Mouse (Mus musculus): ENCODE data around the gene Tenm2. TPM values are rescaled to one million over a fixed set of nuclear protein-coding genes. Genes with fewer than 3 reads are reported as not detected.

Tenm2 gene
- polyA plus RNA-seq, 1 experiment from 2014 or later: 3.4 TPM

GRCm38 (mm10) chr11:36090210-36090609 lies 1145.6 kb downstream of the Tenm2 start:
- Histone ChIP-seq H3K9me3 (ENCODE audit: control insufficient read depth, low read length) (no peaks in the 10 kb centered on the region), H3K4me3 (ENCODE audit: low read depth, low read length) (no peak overlapping the region), H3K4me2 (ENCODE audit: low read depth, low read length) (no peak overlapping the region), H3K27me3 (replicated peaks; ENCODE audit: control insufficient read depth, insufficient read depth, low read length) (no peaks in the 10 kb centered on the region), H3K9ac (ENCODE audit: low read depth, low read length) (no peak overlapping the region), H3K4me1 (ENCODE audit: control insufficient read depth, insufficient read depth, low read length) (no peaks in the 10 kb centered on the region), H3K27ac (replicated peaks; ENCODE audit: low read depth, low read length) (no peak overlapping the region), H3K36me3 (ENCODE audit: control insufficient read depth, insufficient read depth, low read length) (no peaks in the 10 kb centered on the region)
- peak; percentile 69 for DNase-seq (ENCODE audit: low spot score)
- WGBS: 3% methylated on average over 3 of the region's 3 CpGs
- no peak for ATAC-seq (ENCODE audit: low read depth)

- DNase-seq (ENCODE audit: low spot score): peak; percentile 18
- H3K4me2 ChIP-seq (ENCODE audit: low read depth, low read length): no peak overlapping the region
- WGBS: 44% methylated on average over 10 of the region's 10 CpGs
Observed at GRCm38 (mm10) chr11:36081399-36082053, 1154.2 kb downstream of the Tenm2 start.

GRCm38 (mm10) chr11:36080766-36081165 lies 1155.0 kb downstream of the Tenm2 start:
- no peak overlapping the region for H3K4me3 ChIP-seq (ENCODE audit: low read depth, low read length)
- no peak overlapping the region for H3K9ac ChIP-seq (ENCODE audit: low read depth, low read length)
- H3K4me2 ChIP-seq (ENCODE audit: low read depth, low read length): no peak overlapping the region
- no peaks in the 10 kb centered on the region for H3K36me3 ChIP-seq (ENCODE audit: control insufficient read depth, insufficient read depth, low read length)
- DNase-seq (ENCODE audit: low spot score): no peak
- H3K27me3 ChIP-seq (replicated peaks; ENCODE audit: control insufficient read depth, insufficient read depth, low read length): no peaks in the 10 kb centered on the region
- no peak overlapping the region for H3K27ac ChIP-seq (replicated peaks; ENCODE audit: low read depth, low read length)
- 70% methylated on average over 11 of the region's 11 CpGs for WGBS
- ATAC-seq (ENCODE audit: low read depth): no peak
- no peaks in the 10 kb centered on the region for H3K9me3 ChIP-seq (ENCODE audit: control insufficient read depth, low read length)
- no peaks in the 10 kb centered on the region for H3K4me1 ChIP-seq (ENCODE audit: control insufficient read depth, insufficient read depth, low read length)

More at GRCm38 (mm10) chr11:36081399-36082053, 1154.2 kb downstream of the Tenm2 start:
- Histone ChIP-seq H3K9ac (ENCODE audit: low read depth, low read length) (no peak overlapping the region), H3K4me3 (ENCODE audit: low read depth, low read length) (no peak overlapping the region), H3K36me3 (ENCODE audit: control insufficient read depth, insufficient read depth, low read length) (no peaks in the 10 kb centered on the region), H3K9me3 (ENCODE audit: control insufficient read depth, low read length) (no peaks in the 10 kb centered on the region), H3K27me3 (replicated peaks; ENCODE audit: control insufficient read depth, insufficient read depth, low read length) (no peaks in the 10 kb centered on the region), H3K4me1 (ENCODE audit: control insufficient read depth, insufficient read depth, low read length) (no peaks in the 10 kb centered on the region), H3K27ac (replicated peaks; ENCODE audit: low read depth, low read length) (no peak overlapping the region)
- ATAC-seq (ENCODE audit: low read depth): peak; percentile 55

- Histone ChIP-seq H3K4me1 (ENCODE audit: control insufficient read depth, insufficient read depth, low read length) (no peaks in the 10 kb centered on the region), H3K9ac (ENCODE audit: low read depth, low read length) (no peak overlapping the region), H3K4me2 (ENCODE audit: low read depth, low read length) (no peak overlapping the region), H3K27ac (replicated peaks; ENCODE audit: low read depth, low read length) (no peak overlapping the region), H3K36me3 (ENCODE audit: control insufficient read depth, insufficient read depth, low read length) (no peaks in the 10 kb centered on the region), H3K27me3 (replicated peaks; ENCODE audit: control insufficient read depth, insufficient read depth, low read length) (no peaks in the 10 kb centered on the region), H3K4me3 (ENCODE audit: low read depth, low read length) (no peak overlapping the region), H3K9me3 (ENCODE audit: control insufficient read depth, low read length) (no peaks in the 10 kb centered on the region)
- no peak for ATAC-seq (ENCODE audit: low read depth)
- DNase-seq (ENCODE audit: low spot score): no peak
- 77% methylated on average over 7 of the region's 7 CpGs for WGBS
Observed at GRCm38 (mm10) chr11:36078391-36078790, 1157.4 kb downstream of the Tenm2 start.

GRCm38 (mm10) chr11:36074015-36074567 lies 1161.7 kb downstream of the Tenm2 start:
- peak; percentile 72 for DNase-seq (ENCODE audit: low spot score)
- Histone ChIP-seq H3K4me3 (ENCODE audit: low read depth, low read length) (no peak overlapping the region), H3K4me2 (ENCODE audit: low read depth, low read length) (no peak overlapping the region), H3K9ac (ENCODE audit: low read depth, low read length) (no peak overlapping the region), H3K36me3 (ENCODE audit: control insufficient read depth, insufficient read depth, low read length) (no peaks in the 10 kb centered on the region), H3K9me3 (ENCODE audit: control insufficient read depth, low read length) (no peaks in the 10 kb centered on the region), H3K27ac (replicated peaks; ENCODE audit: low read depth, low read length) (no peak overlapping the region), H3K4me1 (ENCODE audit: control insufficient read depth, insufficient read depth, low read length) (no peaks in the 10 kb centered on the region), H3K27me3 (replicated peaks; ENCODE audit: control insufficient read depth, insufficient read depth, low read length) (no peaks in the 10 kb centered on the region)
- 0 out of 2 replicates have a peak, but pooled peaks have one; percentile 41 for ATAC-seq (ENCODE audit: low read depth)
- WGBS: 57% methylated on average over 8 of the region's 8 CpGs

- H3K4me2 ChIP-seq (ENCODE audit: low read depth, low read length): no peak overlapping the region
- ATAC-seq (ENCODE audit: low read depth): peak; percentile 18; the same call in 1 of the 2 replicates
- H3K27ac ChIP-seq (replicated peaks; ENCODE audit: low read depth, low read length): no peak overlapping the region
- 59% methylated on average over 8 of the region's 8 CpGs for WGBS
- H3K4me3 ChIP-seq (ENCODE audit: low read depth, low read length): no peak overlapping the region
- H3K9me3 ChIP-seq (ENCODE audit: control insufficient read depth, low read length): no peaks in the 10 kb centered on the region
- H3K9ac ChIP-seq (ENCODE audit: low read depth, low read length): no peak overlapping the region
- DNase-seq (ENCODE audit: low spot score): peak; percentile 40
- no peaks in the 10 kb centered on the region for H3K4me1 ChIP-seq (ENCODE audit: control insufficient read depth, insufficient read depth, low read length)
- H3K36me3 ChIP-seq (ENCODE audit: control insufficient read depth, insufficient read depth, low read length): no peaks in the 10 kb centered on the region
- no peaks in the 10 kb centered on the region for H3K27me3 ChIP-seq (replicated peaks; ENCODE audit: control insufficient read depth, insufficient read depth, low read length)
Observed at GRCm38 (mm10) chr11:36073074-36073818, 1162.5 kb downstream of the Tenm2 start.

- Histone ChIP-seq H3K27ac (replicated peaks; ENCODE audit: low read depth, low read length) (no peak overlapping the region), H3K4me2 (ENCODE audit: low read depth, low read length) (no peak overlapping the region), H3K9me3 (ENCODE audit: control insufficient read depth, low read length) (no peaks in the 10 kb centered on the region), H3K27me3 (replicated peaks; ENCODE audit: control insufficient read depth, insufficient read depth, low read length) (no peaks in the 10 kb centered on the region), H3K9ac (ENCODE audit: low read depth, low read length) (no peak overlapping the region), H3K36me3 (ENCODE audit: control insufficient read depth, insufficient read depth, low read length) (no peaks in the 10 kb centered on the region), H3K4me1 (ENCODE audit: control insufficient read depth, insufficient read depth, low read length) (no peaks in the 10 kb centered on the region), H3K4me3 (ENCODE audit: low read depth, low read length) (no peak overlapping the region)
- WGBS: 86% methylated on average over 5 of the region's 5 CpGs
- ATAC-seq (ENCODE audit: low read depth) (no peak), DNase-seq (ENCODE audit: low spot score) (no peak)
Observed at GRCm38 (mm10) chr11:36072646-36073045, 1163.1 kb downstream of the Tenm2 start.

GRCm38 (mm10) chr11:36072038-36072437 lies 1163.7 kb downstream of the Tenm2 start:
- Histone ChIP-seq H3K4me1 (ENCODE audit: control insufficient read depth, insufficient read depth, low read length) (no peaks in the 10 kb centered on the region), H3K9me3 (ENCODE audit: control insufficient read depth, low read length) (no peaks in the 10 kb centered on the region), H3K27me3 (replicated peaks; ENCODE audit: control insufficient read depth, insufficient read depth, low read length) (no peaks in the 10 kb centered on the region), H3K4me3 (ENCODE audit: low read depth, low read length) (no peak overlapping the region), H3K4me2 (ENCODE audit: low read depth, low read length) (no peak overlapping the region), H3K27ac (replicated peaks; ENCODE audit: low read depth, low read length) (no peak overlapping the region), H3K9ac (ENCODE audit: low read depth, low read length) (no peak overlapping the region), H3K36me3 (ENCODE audit: control insufficient read depth, insufficient read depth, low read length) (no peaks in the 10 kb centered on the region)
- 37% methylated on average over 9 of the region's 9 CpGs for whole genome bisulfite sequencing
- ATAC-seq (ENCODE audit: low read depth) (no peak), DNase-seq (ENCODE audit: low spot score) (no peak)

Measured in embryonic facial prominence, embryonic 14.5 days (tissue).